Mouse (Mus musculus) adrenal gland, adult 18-20 months (tissue): ENCODE data around the gene Tpra1. TPM values are rescaled to one million over a fixed set of nuclear protein-coding genes. Genes with fewer than 3 reads are reported as not detected.
A peak's percentile ranks its signal among the peaks of the same experiment; 100 is the strongest.

Experiments
- DNase-seq, 2 experiments: peaks; one replicate each; pipeline ENCODE4 v3.0.0; 2021 to 2022; ENCODE audit warnings: low spot score in 2 of 2
- total RNA-seq, 2 experiments: library from RNA; stranded (reverse); gene quantifications; 1 replicate in 1 of 2; 2 replicates in 1 of 2; pipeline ENCODE4 v1.2.3; 2021

The Tpra1 gene
- total RNA-seq, 2 experiments from 2014 or later: 103 to 106 TPM

- DNase-seq: no peak
Observed at GRCm38 (mm10) chr6:88886417-88886967, 15.6 kb upstream of the Tpra1 start.

GRCm38 (mm10) chr6:88889410-88890042 lies 12.5 kb upstream of the Tpra1 start:
- no peak for DNase-seq

- no peak for DNase-seq
Observed at GRCm38 (mm10) chr6:88890832-88891231, 11.2 kb upstream of the Tpra1 start.

DNA sequence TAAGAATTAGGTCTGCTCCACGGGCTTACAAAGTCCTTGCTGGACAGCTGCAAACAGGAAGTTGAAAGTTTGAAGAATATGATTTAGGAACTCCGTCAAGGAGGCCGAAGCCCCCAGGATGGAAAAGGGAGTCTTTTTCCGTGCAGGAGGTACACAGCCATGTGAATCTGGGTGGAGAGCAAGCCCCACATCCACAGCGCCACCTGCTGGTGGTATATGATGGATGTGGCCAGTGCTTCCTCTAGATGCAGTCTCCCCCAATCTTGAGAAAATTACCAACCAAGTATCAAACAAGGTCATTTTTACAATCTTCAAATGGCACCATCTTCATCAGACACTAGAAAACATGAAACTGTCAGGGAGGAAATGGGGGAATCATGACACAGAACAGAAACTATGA lies 8.5 kb upstream of the Tpra1 start:
- DNase-seq: peak in 1 of 2 experiments; percentile 75

GRCm38 (mm10) chr6:88895943-88896342 lies 6.1 kb upstream of the Tpra1 start:
- DNase-seq: no peak

GRCm38 (mm10) chr6:88897246-88897645 lies 4.8 kb upstream of the Tpra1 start:
- DNase-seq: no peak

- peak; percentile 89 to 90 for DNase-seq
Observed at GRCm38 (mm10) chr6:88898534-88899048, 3.5 kb upstream of the Tpra1 start, which contains the start of gene Mcm2. Gene Mcm2, minus strand, starts transcription at chr6:88898780.

- DNase-seq: no peak
Observed at GRCm38 (mm10) chr6:88899086-88899485, 3.0 kb upstream of the Tpra1 start.

- DNase-seq: no peak
Observed at GRCm38 (mm10) chr6:88899628-88900027, 2.4 kb upstream of the Tpra1 start.

DNA sequence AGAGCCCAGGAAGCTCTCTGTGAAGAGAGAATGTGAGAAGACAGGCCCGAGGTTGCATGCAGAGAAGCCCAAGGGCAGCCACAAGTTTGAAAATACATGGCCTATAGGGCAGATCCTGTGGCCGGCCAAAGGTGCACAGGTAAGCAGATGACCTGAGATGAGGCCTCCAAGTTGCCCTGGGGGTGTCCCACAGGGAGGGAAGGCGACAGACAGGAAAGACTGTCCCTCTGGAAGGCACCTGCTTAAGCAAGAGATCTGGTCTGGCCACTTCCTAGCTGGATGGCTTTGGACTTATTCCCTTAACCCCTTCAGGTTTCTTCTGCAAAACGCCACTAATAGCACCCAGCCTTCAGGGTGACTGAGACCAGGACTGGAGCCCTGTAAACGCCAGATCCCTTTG lies 580 bp upstream of the Tpra1 start:
- DNase-seq: no peak

DNA sequence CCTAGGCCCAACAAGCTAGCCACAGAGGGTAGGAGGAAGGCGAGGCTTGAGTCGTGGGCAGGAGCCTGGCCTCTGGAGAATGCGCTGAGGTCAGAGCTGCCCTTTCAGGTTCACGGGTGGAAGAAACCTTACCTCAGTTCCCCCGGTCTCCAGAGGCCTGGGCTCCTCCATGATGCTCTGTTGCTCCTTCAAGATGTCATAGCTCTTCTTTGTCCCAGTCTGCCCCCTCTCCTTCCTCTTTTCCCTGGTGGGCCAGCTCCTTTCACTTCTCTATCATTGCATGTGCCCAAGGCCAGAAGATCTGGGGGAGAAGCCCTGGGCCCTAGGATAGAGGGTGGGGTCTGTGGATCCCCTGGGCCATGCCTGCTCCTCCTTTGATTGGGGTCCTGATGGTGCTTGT lies 1.7 kb downstream of the Tpra1 start:
- no peak for DNase-seq

DNA sequence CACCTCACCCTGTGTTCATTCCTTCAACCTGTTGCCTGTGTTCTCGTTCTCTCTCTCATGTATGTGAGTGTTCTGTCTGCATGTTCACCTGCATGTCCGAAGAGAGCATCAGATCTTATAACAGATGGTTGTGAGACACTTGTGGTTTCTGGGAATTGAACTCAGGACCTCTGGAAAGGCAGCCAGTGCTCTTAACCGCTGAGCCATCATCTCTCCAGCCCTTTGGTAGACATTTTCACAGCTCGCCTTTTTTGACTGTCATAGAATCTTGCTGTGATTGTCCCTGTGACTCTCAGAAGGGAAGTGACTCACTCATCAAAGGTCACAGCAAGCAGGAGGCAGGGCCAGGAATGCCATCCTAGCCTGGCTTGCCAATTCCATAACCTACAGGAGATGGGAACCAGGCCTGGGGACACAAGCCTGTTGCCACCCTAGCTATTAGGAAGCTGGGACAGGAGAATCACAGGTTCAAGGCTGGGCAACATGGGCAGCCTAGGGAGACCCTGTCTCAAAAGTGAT lies 2.5 kb downstream of the Tpra1 start:
- DNase-seq: peak in 1 of 2 experiments; percentile 47

DNA sequence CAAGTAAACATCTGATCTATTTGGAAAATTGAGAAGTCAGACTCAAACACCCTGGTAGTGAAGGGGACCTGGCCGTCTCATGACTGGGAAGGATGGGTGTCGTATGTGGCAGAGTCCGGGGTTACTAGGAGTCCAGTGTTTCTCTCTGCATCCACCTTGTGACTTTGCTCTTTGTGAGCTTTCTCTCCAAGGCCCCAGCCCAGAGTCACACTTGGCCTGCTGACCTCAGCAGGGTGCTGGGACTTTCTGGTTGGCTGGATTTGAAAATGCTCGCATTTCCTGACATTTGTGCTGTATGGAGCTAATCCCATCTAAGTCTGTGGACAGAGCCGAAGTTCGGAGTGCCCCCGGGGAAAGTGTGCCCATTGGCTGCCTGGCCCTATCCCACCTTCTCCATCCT lies 3.0 kb downstream of the Tpra1 start:
- no peak for DNase-seq

DNA sequence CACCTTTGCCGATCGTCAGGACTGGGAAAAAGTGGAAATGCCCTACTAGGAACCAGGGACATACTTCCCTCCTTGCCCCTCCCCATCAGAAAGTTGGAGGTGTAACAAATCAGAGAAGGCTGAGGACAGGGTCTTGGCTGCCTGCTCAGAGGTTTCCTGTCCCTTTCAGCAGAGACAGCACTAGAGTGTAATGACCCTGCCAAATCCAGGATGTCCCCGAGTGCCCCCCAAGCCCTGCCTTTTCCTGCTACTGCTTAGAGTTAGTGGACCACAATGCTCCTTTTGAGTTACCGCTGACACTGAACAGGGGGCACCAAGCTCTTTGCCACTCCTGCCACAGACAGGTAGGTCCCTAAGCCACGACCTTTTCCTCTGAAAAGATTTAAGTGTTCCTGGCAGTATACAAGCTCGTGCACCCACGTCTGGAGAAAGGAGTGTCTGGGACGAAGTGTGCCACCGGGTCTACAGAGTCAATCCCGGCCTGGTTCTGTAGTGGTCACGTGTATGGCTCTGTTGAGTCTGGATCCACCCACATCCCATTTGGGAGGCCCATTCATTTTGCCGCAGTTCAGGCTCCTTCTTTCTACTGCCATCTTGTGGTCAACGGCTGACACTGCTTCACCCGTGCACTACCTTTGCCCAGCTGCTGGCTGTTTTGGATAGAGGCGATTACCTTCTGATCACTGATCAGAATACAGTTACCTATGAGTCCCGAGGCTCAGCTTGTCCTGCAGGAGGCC lies 4.5 kb downstream of the Tpra1 start:
- DNase-seq: peak in 1 of 2 experiments; percentile 47

- no peak for DNase-seq
Observed at GRCm38 (mm10) chr6:88909151-88909550, 7.1 kb downstream of the Tpra1 start.

GRCm38 (mm10) chr6:88913022-88913421 lies 11.0 kb downstream of the Tpra1 start:
- no peak for DNase-seq

- DNase-seq: no peak
Observed at GRCm38 (mm10) chr6:88913440-88913839, 11.4 kb downstream of the Tpra1 start.

GRCm38 (mm10) chr6:88914799-88915198 lies 12.7 kb downstream of the Tpra1 start:
- no peak for DNase-seq

DNA sequence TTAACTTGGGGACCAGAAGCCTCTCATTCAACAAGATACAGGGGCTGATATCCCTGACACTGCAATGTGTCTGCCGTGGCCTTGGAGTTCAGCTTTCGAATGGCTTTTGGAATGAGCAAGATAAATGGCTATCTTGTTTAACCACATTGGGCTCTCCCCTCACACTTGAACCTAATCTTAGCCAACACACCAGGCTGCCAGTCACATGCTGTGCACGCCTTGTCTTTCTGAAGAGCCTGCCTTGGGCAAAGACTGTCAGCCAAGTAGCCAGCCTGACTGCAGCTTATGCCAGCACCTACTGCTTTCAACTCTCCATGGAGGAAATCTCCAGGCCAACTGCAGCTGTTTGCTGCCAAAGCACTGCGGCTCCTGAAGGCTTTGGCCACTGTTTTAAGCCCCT lies 13.5 kb downstream of the Tpra1 start:
- no peak for DNase-seq

DNA sequence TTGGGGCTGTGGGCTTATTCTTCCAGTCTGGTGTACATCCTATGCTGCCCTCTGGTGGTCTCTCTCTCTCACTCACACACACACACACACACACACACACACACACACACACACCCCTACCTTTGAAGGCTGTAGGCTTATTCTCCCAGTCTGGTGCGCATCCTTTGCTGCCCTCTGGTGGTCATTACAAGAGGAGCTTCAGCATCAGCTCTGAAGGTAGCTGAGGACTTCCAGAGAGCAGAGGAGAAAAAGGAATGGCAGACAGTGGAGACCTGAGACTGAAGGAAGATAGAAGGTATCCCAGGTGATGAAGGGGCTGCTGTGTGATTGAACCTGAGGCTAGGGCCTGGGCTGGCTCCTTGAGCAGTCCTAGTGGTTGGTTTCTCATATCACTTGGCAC lies 14.1 kb downstream of the Tpra1 start:
- DNase-seq: no peak

DNA sequence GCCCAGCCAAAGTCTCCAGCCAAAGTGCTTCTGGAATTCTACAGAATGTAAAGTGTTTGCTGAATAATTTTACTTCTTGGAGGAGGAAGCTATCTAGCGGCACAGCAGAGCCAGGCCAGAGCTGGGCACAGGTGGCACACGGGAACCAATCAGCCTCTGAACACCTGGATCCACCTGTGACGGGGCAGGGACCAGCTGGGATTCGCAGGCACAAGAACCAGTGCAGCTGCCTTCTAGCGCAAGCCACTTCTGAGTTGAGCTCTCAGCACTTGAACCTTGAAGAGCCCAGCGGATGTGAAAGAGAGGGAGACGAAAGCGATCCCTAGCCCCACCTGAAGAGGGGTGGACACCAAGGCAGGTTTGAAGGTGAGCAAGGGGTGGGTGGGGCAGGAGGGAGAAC lies 16.8 kb downstream of the Tpra1 start:
- DNase-seq: no peak
